Mouse (Mus musculus) stomach, embryonic 14.5 days (tissue): Measurements from ENCODE around the gene Lgals7. TPM values are rescaled to one million over a fixed set of nuclear protein-coding genes. Genes with fewer than 3 reads are reported as not detected.
"Not testable (repeated sequence)": the region's sequence is repeated elsewhere in the genome, so short reads cannot be mapped to it uniquely, and the experiment has no call there.

Experiments
- ATAC-seq: fragments of 200-750 bp; cut with Nextera tagmentation; 2 replicates; pipeline ENCODE4 v1.8.0; 2017; ENCODE audit warnings: low read depth, moderate TSS enrichment; ENCODE audit not compliant: insufficient number of reproducible peaks, insufficient read depth, low FRiP score
- H3K27ac ChIP-seq: fragments of 300-500 bp; sonication (generic); 2 replicates; pipeline ENCODE4 v1.5.1; 2014; ENCODE audit warnings: mild to moderate bottlenecking, low read length, moderate library complexity, mixed read lengths
- H3K27me3 ChIP-seq: fragments of 300-500 bp; sonication (generic); 2 replicates; pipeline ENCODE4 v1.6.1; 2014; ENCODE audit warnings: low read length, control low read depth, mixed read lengths; ENCODE audit not compliant: control insufficient read depth, insufficient read depth
- H3K36me3 ChIP-seq: fragments of 300-500 bp; sonication (generic); 2 replicates; pipeline ENCODE4 v1.6.1; 2014; ENCODE audit warnings: mild to moderate bottlenecking, control low read depth, low read length, moderate library complexity, mixed read lengths; ENCODE audit not compliant: control insufficient read depth, insufficient read depth
- H3K4me1 ChIP-seq: fragments of 300-500 bp; sonication (generic); 2 replicates; pipeline ENCODE4 v1.6.1; 2014; ENCODE audit warnings: low read length, control low read depth, mixed read lengths; ENCODE audit not compliant: control insufficient read depth, insufficient read depth
- H3K4me2 ChIP-seq: fragments of 300-500 bp; sonication (generic); replicated peaks from 2 replicates; pipeline ENCODE4 v1.6.1; 2014; ENCODE audit warnings: low read depth, low read length, control low read depth
- H3K4me3 ChIP-seq: fragments of 300-500 bp; sonication (generic); 2 replicates; pipeline ENCODE4 v1.5.1; 2014; ENCODE audit warnings: low read depth, low read length, control low read depth
- H3K9ac ChIP-seq: fragments of 300-500 bp; sonication (generic); replicated peaks from 2 replicates; pipeline ENCODE4 v1.6.1; 2014; ENCODE audit warnings: low read depth, mild to moderate bottlenecking, control low read depth, low read length, moderate library complexity, mixed read lengths
- H3K9me3 ChIP-seq: fragments of 300-500 bp; sonication (generic); 2 replicates; pipeline ENCODE4 v1.6.1; 2016; ENCODE audit warnings: low read depth, low read length, control low read depth; ENCODE audit not compliant: control insufficient read depth
- WGBS: fragments of 180-500 bp; shearing (Covaris S2); extraction: QIAGEN DNeasy Blood & Tissue Kit; methylation state at CpG from one replicate; pipeline ENCODE4 v1.1.7; 2014; 5-methylcytosine and 5-hydroxymethylcytosine counted together
- polyA plus RNA-seq: library from polyadenylated mRNA; unstranded; fragments of >200 nt; fragmentation: Nextera tagmentation; extraction: Ambion mirVana; gene quantifications from 2 replicates; pipeline ENCODE4 v1.2.1, GENCODE M21; 2014

Gene Lgals7
- polyA plus RNA-seq, 1 experiment from 2014 or later, result 1.5 TPM

GRCm38 (mm10) chr7:28862817-28863499, 695 bp upstream of the Lgals7 start:
- no peak for ATAC-seq
- Histone ChIP-seq H3K27ac (no peak overlapping the region), H3K9ac (no peak overlapping the region), H3K4me1 (peaks cover 13% of the 10 kb centered on the region), H3K4me3 (no peak overlapping the region), H3K27me3 (no peaks in the 10 kb centered on the region), H3K36me3 (no peaks in the 10 kb centered on the region), H3K4me2 (no peak overlapping the region), H3K9me3 (no peaks in the 10 kb centered on the region)
- 68% methylated on average over 15 of the region's 15 CpGs for WGBS

GRCm38 (mm10) chr7:28864288-28864750, 666 bp downstream of the Lgals7 start:
- Histone ChIP-seq H3K36me3 (no peaks in the 10 kb centered on the region), H3K4me3 (no peak overlapping the region), H3K27ac (no peak overlapping the region), H3K4me1 (peaks cover 13% of the 10 kb centered on the region), H3K9ac (no peak overlapping the region), H3K4me2 (no peak overlapping the region), H3K27me3 (no peaks in the 10 kb centered on the region), H3K9me3 (no peaks in the 10 kb centered on the region)
- 49% methylated on average over 9 of the region's 9 CpGs for WGBS
- no peak for ATAC-seq

GRCm38 (mm10) chr7:28865481-28866300, 2.0 kb downstream of the Lgals7 start:
- Histone ChIP-seq H3K4me1 (peaks cover 13% of the 10 kb centered on the region), H3K36me3 (no peaks in the 10 kb centered on the region), H3K9me3 (no peaks in the 10 kb centered on the region), H3K27ac (peak overlapping the region; percentile 2; the same call in 1 of the 2 replicates), H3K9ac (no peak overlapping the region), H3K4me2 (peak overlapping the region; percentile 39), H3K27me3 (no peaks in the 10 kb centered on the region), H3K4me3 (peak overlapping the region; percentile 11; the same call in 1 of the 2 replicates)
- 40% methylated on average over 33 of the region's 33 CpGs for WGBS
- peak; percentile 73 for ATAC-seq

GRCm38 (mm10) chr7:28866769-28867507, 3.3 kb downstream of the Lgals7 start:
- WGBS, result 92% methylated on average over 28 of the region's 28 CpGs
- H3K9me3 ChIP-seq, result no peaks in the 10 kb centered on the region
- ATAC-seq, result no peak
- no peak overlapping the region for H3K4me2 ChIP-seq
- H3K27me3 ChIP-seq, result no peaks in the 10 kb centered on the region
- H3K9ac ChIP-seq, result no peak overlapping the region
- H3K36me3 ChIP-seq, result no peaks in the 10 kb centered on the region
- H3K4me1 ChIP-seq, result peaks cover 13% of the 10 kb centered on the region
- no peak overlapping the region for H3K4me3 ChIP-seq
- H3K27ac ChIP-seq, result no peak overlapping the region

GRCm38 (mm10) chr7:28867508-28868340, 4.1 kb downstream of the Lgals7 start:
- not testable (repeated sequence) for H3K27ac ChIP-seq, H3K36me3 ChIP-seq, H3K4me2 ChIP-seq, H3K9me3 ChIP-seq, H3K9ac ChIP-seq, ATAC-seq, H3K4me3 ChIP-seq, H3K27me3 ChIP-seq
- peaks cover 13% of the 10 kb centered on the region for H3K4me1 ChIP-seq
- WGBS, result 26% methylated on average over 23 of the region's 23 CpGs

GRCm38 (mm10) chr7:28870901-28871664, 7.4 kb downstream of the Lgals7 start:
- 87% methylated on average over 24 of the region's 24 CpGs for WGBS

GRCm38 (mm10) chr7:28874565-28874964, 10.9 kb downstream of the Lgals7 start:
- 70% methylated on average over 2 of the region's 2 CpGs for WGBS
- H3K27ac ChIP-seq, result no peak overlapping the region
- H3K4me2 ChIP-seq, result no peak overlapping the region
- H3K9me3 ChIP-seq, result no peaks in the 10 kb centered on the region
- no peak overlapping the region for H3K4me3 ChIP-seq
- H3K27me3 ChIP-seq, result no peaks in the 10 kb centered on the region
- no peak for ATAC-seq
- no peaks in the 10 kb centered on the region for H3K36me3 ChIP-seq
- H3K4me1 ChIP-seq, result no peaks in the 10 kb centered on the region
- no peak overlapping the region for H3K9ac ChIP-seq

More at GRCm38 (mm10) chr7:28870901-28871664, 7.4 kb downstream of the Lgals7 start:
- ATAC-seq, result no peak
- Histone ChIP-seq H3K9me3 (no peaks in the 10 kb centered on the region), H3K9ac (no peak overlapping the region), H3K4me2 (no peak overlapping the region), H3K27ac (no peak overlapping the region), H3K4me3 (no peak overlapping the region), H3K4me1 (0 out of 2 replicates have a peak, but pooled peaks cover 2% of the 10 kb centered on the region), H3K36me3 (no peaks in the 10 kb centered on the region), H3K27me3 (no peaks in the 10 kb centered on the region)
